Mouse (Mus musculus) lung, embryonic 14.5 days (tissue): ENCODE data around the gene Grb2. TPM values are rescaled to one million over a fixed set of nuclear protein-coding genes. Genes with fewer than 3 reads are reported as not detected.

Experiments used
- ATAC-seq: fragments of 200-750 bp; cut with Nextera tagmentation; 2 replicates; pipeline ENCODE4 v1.8.0; 2017; ENCODE audit warnings: mild to moderate bottlenecking, moderate TSS enrichment, moderate library complexity; ENCODE audit not compliant: insufficient read depth
- DNase-seq: peaks from one replicate; pipeline ENCODE4 v3.0.0-alpha.2; 2015
- H3K27ac ChIP-seq: fragments of 300-500 bp; sonication (generic); 2 replicates; pipeline ENCODE4 v1.5.1; 2014; ENCODE audit warnings: low read depth, mild to moderate bottlenecking, moderate library complexity
- H3K27me3 ChIP-seq: fragments of 300-500 bp; sonication (generic); 2 replicates; pipeline ENCODE4 v1.6.1; 2014; ENCODE audit warnings: low read length, control low read depth; ENCODE audit not compliant: insufficient read depth
- H3K36me3 ChIP-seq: fragments of 300-500 bp; sonication (generic); 2 replicates; pipeline ENCODE4 v1.6.1; 2014; ENCODE audit warnings: control low read depth; ENCODE audit not compliant: insufficient read depth
- H3K4me1 ChIP-seq: fragments of 300-500 bp; sonication (generic); 2 replicates; pipeline ENCODE4 v1.6.1; 2014; ENCODE audit warnings: antibody characterized with exemption, control low read depth; ENCODE audit not compliant: insufficient read depth
- H3K4me2 ChIP-seq: fragments of 300-500 bp; sonication (generic); 2 replicates; pipeline ENCODE4 v1.6.1; 2014; ENCODE audit warnings: mild to moderate bottlenecking
- H3K4me3 ChIP-seq: fragments of 300-500 bp; sonication (generic); 2 replicates; pipeline ENCODE4 v1.5.1; 2014; ENCODE audit warnings: low read depth, low read length
- H3K9ac ChIP-seq: fragments of 300-500 bp; sonication (generic); 2 replicates; pipeline ENCODE4 v1.6.1; 2014
- H3K9me3 ChIP-seq: fragments of 300-500 bp; sonication (generic); 2 replicates; pipeline ENCODE4 v1.6.1; 2016; ENCODE audit warnings: low read depth, low read length, control low read depth
- CTCF ChIP-seq: IDR thresholded peaks from 2 replicates; pipeline ENCODE4 v1.5.1; 2016; ENCODE audit warnings: antibody characterized with exemption, low read depth
- WGBS: fragments of 180-500 bp; shearing (Covaris S2); extraction: QIAGEN DNeasy Blood & Tissue Kit; methylation state at CpG from one replicate; pipeline ENCODE4 v1.1.7; 2014; 5-methylcytosine and 5-hydroxymethylcytosine counted together
- polyA plus RNA-seq: library from polyadenylated mRNA; unstranded; fragments of >200 nt; fragmentation: Nextera tagmentation; extraction: Ambion mirVana; gene quantifications from 2 replicates; pipeline ENCODE4 v1.2.1, GENCODE M21; 2014

The Grb2 gene
- polyA plus RNA-seq, 1 experiment from 2014 or later: 41.5 TPM

DNA sequence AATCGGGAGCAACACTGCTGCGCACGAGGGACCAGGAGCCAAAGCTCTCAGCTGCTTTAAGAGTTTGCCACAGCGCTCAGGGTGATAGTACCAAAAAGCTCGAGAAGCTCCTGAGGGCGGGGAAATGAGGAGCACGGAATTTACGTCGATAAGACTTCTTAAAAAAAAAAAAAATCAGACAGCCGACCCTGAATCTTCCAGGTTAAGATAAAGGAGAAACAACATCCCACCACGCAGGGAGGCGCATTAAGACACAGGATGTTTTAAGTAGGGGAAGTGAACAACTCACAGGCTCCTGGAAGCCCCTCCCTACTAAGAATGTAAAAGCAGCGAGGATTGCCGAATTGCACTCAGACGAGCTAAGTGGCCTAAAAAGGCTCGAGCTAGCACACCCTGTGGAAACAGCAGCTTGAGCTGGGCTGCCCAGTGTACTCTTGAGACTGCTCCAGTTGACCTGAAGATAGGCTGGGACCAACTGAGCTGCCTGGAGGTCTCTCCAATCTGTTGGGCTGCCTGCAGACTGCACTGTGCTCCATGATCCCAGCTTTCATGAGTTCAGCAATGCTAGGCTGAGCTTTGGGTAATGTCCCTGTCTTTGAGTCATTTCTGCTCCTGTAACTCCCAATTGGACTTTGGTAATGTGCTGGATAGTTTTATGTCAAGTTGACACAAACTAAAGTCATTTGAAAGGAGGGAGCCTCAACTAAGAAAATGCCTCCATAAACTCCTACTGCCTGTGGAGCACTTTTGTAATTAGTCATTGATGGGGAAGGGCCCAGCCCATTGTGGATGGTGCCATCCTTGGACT lies 95.1 kb downstream of the Grb2 start:
- no peaks in the 10 kb centered on the region for H3K9me3 ChIP-seq
- peak overlapping the region; percentile 70 for H3K9ac ChIP-seq
- TF ChIP-seq CTCF: no peak
- H3K36me3 ChIP-seq: peaks cover 21% of the 10 kb centered on the region
- peak overlapping the region; percentile 91; the same call in 1 of the 2 replicates for H3K27ac ChIP-seq
- ATAC-seq (peak; percentile 5; the same call in 1 of the 2 replicates), DNase-seq (peak; percentile 62)
- no peaks in the 10 kb centered on the region for H3K27me3 ChIP-seq
- H3K4me1 ChIP-seq: peaks cover 8% of the 10 kb centered on the region
- WGBS: 0% methylated on average over 16 of the region's 16 CpGs
- peak overlapping the region; percentile 70 for H3K4me3 ChIP-seq
- H3K4me2 ChIP-seq: peak overlapping the region; percentile 95

DNA sequence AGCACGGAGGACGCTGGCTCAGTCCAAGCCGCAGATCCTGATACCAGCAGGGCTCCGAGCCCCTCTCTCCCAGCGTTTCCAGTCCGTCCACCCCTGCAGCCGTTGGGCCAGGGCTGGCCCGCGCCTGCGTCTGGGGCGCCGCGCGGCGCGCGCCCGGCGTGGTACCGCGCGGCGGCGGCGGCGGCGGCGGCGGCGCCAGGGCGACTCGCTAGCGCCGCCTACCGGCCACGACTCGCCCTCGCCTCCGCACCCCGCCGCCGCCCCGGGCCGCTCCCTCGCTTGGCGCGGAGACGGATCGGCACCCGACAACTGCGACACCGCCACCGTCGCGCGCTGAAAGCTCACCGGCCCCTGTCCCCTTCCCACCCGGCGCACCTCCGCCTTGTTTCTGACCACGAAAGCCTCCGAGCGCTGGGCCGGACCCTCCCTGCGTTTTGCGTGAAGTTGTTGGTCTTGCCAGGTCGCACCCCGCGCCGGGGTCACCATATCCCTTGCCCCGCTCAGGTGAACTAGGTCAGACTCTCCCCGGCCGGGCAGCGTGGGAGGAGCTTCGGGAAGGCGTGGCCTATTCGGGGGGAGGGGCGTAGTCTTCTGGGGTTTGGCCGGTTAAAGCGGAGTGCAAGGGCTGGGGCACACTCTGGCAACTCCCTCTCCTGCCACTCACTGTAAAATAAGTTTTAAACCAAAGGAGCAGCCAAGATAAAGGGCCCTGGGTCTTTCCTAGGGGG lies 95.8 kb downstream of the Grb2 start, which contains the start of gene Mif4gd:
TSS of gene Mif4gd (minus strand) at position 560 of the 728 bp plus-strand sequence.
- Histone ChIP-seq H3K4me1 (peaks cover 8% of the 10 kb centered on the region), H3K9me3 (no peaks in the 10 kb centered on the region), H3K36me3 (peaks cover 29% of the 10 kb centered on the region), H3K9ac (peak within 1 kb of the TSS; percentile 70), H3K27me3 (no peaks in the 10 kb centered on the region), H3K27ac (peak within 1 kb of the TSS; percentile 91), H3K4me2 (peak within 1 kb of the TSS; percentile 95), H3K4me3 (peak within 1 kb of the TSS; percentile 70)
- 0 out of 2 replicates have a peak, but pooled peaks have one; percentile 7 for TF ChIP-seq CTCF
- ATAC-seq (peak; percentile 79), DNase-seq (peak; percentile 87)
- under 1% methylated on average over 70 of the region's 80 CpGs for WGBS

- peak overlapping the region; percentile 70 for H3K9ac ChIP-seq
- DNase-seq (peak; percentile 84), ATAC-seq (peak; percentile 16)
- H3K36me3 ChIP-seq: peaks cover 34% of the 10 kb centered on the region
- H3K27ac ChIP-seq: peak overlapping the region; percentile 91
- H3K4me1 ChIP-seq: peaks cover 8% of the 10 kb centered on the region
- no peak for TF ChIP-seq CTCF
- no peaks in the 10 kb centered on the region for H3K27me3 ChIP-seq
- peak overlapping the region; percentile 95 for H3K4me2 ChIP-seq
- WGBS: 1% methylated on average over 13 of the region's 13 CpGs
- no peaks in the 10 kb centered on the region for H3K9me3 ChIP-seq
- H3K4me3 ChIP-seq: peak overlapping the region; percentile 70
Observed at GRCm38 (mm10) chr11:115612059-115612409, 96.4 kb downstream of the Grb2 start.

DNA sequence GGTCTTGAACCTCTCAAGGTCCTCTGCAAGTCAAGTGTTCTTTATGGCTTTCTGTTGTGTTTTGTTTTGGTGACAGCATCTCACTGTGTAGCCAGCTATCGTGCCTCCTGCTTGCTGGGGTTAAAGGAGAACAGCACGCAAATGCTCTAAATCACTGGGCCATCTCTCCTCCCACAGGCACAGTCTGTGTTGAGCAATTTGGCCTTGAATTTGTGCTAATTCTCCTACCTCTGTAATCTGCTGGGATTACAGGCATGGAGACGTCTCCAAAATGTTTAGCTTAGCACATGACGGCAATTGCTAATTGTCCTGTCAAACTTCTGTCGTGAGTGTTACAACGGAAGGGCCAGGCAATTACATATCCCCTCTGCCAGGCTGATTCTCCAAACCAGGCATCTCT lies 97.2 kb downstream of the Grb2 start:
- H3K9me3 ChIP-seq: no peaks in the 10 kb centered on the region
- TF ChIP-seq CTCF: no peak
- no peak overlapping the region for H3K4me3 ChIP-seq
- no peak overlapping the region for H3K4me2 ChIP-seq
- H3K9ac ChIP-seq: no peak overlapping the region
- no peak for DNase-seq
- H3K27me3 ChIP-seq: no peaks in the 10 kb centered on the region
- H3K4me1 ChIP-seq: peaks cover 8% of the 10 kb centered on the region
- 65% methylated on average over 6 of the region's 6 CpGs for WGBS
- H3K27ac ChIP-seq: no peak overlapping the region
- peaks cover 43% of the 10 kb centered on the region for H3K36me3 ChIP-seq
- ATAC-seq: no peak

- DNase-seq (no peak), ATAC-seq (no peak)
- no peak overlapping the region for H3K4me2 ChIP-seq
- H3K4me3 ChIP-seq: no peak overlapping the region
- H3K4me1 ChIP-seq: peaks cover 14% of the 10 kb centered on the region
- H3K27ac ChIP-seq: no peak overlapping the region
- TF ChIP-seq CTCF: no peak
- H3K36me3 ChIP-seq: peaks cover 46% of the 10 kb centered on the region
- WGBS: 53% methylated on average over 3 of the region's 3 CpGs
- no peaks in the 10 kb centered on the region for H3K27me3 ChIP-seq
- H3K9ac ChIP-seq: no peak overlapping the region
- H3K9me3 ChIP-seq: no peaks in the 10 kb centered on the region
Observed at GRCm38 (mm10) chr11:115609576-115609975, 98.8 kb downstream of the Grb2 start.

GRCm38 (mm10) chr11:115608421-115609399 lies 99.7 kb downstream of the Grb2 start:
- WGBS: 77% methylated on average over 23 of the region's 23 CpGs
- H3K4me2 ChIP-seq: no peak overlapping the region
- no peak for ATAC-seq
- no peak for DNase-seq
- H3K4me3 ChIP-seq: no peak overlapping the region
- H3K27me3 ChIP-seq: no peaks in the 10 kb centered on the region
- no peak for TF ChIP-seq CTCF
- H3K9me3 ChIP-seq: no peaks in the 10 kb centered on the region
- no peak overlapping the region for H3K27ac ChIP-seq
- H3K9ac ChIP-seq: no peak overlapping the region
- H3K4me1 ChIP-seq: peaks cover 14% of the 10 kb centered on the region
- H3K36me3 ChIP-seq: peaks cover 45% of the 10 kb centered on the region
